Mouse (Mus musculus) limb, embryonic 15.5 days (tissue): Measurements from ENCODE around the gene Znrf1. TPM values are rescaled to one million over a fixed set of nuclear protein-coding genes. Genes with fewer than 3 reads are reported as not detected.

Experiments
- ATAC-seq: fragments of 200-750 bp; cut with Nextera tagmentation; 2 replicates; pipeline ENCODE4 v1.8.0; 2017; ENCODE audit warnings: low read depth, moderate TSS enrichment; ENCODE audit not compliant: insufficient number of reproducible peaks, low FRiP score, low TSS enrichment
- H3K27ac ChIP-seq: fragments of 300-500 bp; sonication (generic); 2 replicates; pipeline ENCODE4 v1.5.1; 2015; ENCODE audit warnings: moderate library complexity, mild to moderate bottlenecking, inconsistent platforms
- H3K27me3 ChIP-seq: fragments of 300-500 bp; sonication (generic); 2 replicates; pipeline ENCODE4 v1.6.1; 2015; ENCODE audit warnings: inconsistent platforms
- H3K36me3 ChIP-seq: fragments of 300-500 bp; sonication (generic); 2 replicates; pipeline ENCODE4 v1.6.1; 2015; ENCODE audit warnings: inconsistent platforms
- H3K4me1 ChIP-seq: fragments of 300-500 bp; sonication (generic); 2 replicates; pipeline ENCODE4 v1.6.1; 2015; ENCODE audit warnings: inconsistent platforms
- H3K4me2 ChIP-seq: fragments of 300-500 bp; sonication (generic); 2 replicates; pipeline ENCODE4 v1.6.1; 2015; ENCODE audit warnings: mild to moderate bottlenecking, inconsistent platforms
- H3K4me3 ChIP-seq: fragments of 300-500 bp; sonication (generic); 2 replicates; pipeline ENCODE4 v1.5.1; 2015; ENCODE audit warnings: mild to moderate bottlenecking, inconsistent platforms
- H3K9ac ChIP-seq: fragments of 300-500 bp; sonication (generic); 2 replicates; pipeline ENCODE4 v1.6.1; 2015; ENCODE audit warnings: inconsistent platforms
- H3K9me3 ChIP-seq: fragments of 300-500 bp; sonication (generic); 2 replicates; pipeline ENCODE4 v1.6.1; 2016; ENCODE audit warnings: inconsistent platforms
- WGBS: fragments of 180-500 bp; shearing (Covaris S2); methylation state at CpG from one replicate; pipeline ENCODE4 v1.1.7; 2015; 5-methylcytosine and 5-hydroxymethylcytosine counted together
- polyA plus RNA-seq: library from polyadenylated mRNA; unstranded; fragments of >200 nt; fragmentation: Nextera tagmentation; extraction: Ambion mirVana; gene quantifications from 2 replicates; pipeline ENCODE4 v1.2.1, GENCODE M21; 2015

Znrf1 gene
- polyA plus RNA-seq, 1 experiment from 2014 or later, result 28.4 TPM

- peaks cover 3% of the 10 kb centered on the region; the same call in 1 of the 2 replicates for H3K36me3 ChIP-seq
- ATAC-seq, result no peak
- 68% methylated on average over 7 of the region's 7 CpGs for WGBS
Observed at GRCm38 (mm10) chr8:111607414-111607813, 71.5 kb downstream of the Znrf1 start.

DNA sequence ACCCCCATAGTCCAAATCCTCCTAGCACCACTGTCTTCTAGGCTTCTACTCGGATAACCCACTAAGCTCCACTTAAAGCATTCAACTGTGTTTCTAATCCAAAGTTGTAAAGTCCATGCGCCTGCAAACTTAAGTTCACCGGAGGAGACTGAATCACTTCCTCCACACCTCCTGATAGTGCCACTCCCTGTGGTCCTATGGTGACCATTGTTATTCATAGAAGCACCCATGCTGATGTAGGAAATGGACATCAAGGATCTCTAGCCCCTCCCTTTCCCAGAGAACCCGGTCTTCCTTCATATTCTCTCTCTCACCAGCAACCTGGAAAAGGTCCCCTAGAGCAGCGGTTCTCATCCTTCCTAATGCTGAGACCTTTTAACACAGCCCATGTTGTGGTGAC, 77.3 kb downstream of the Znrf1 start:
- Histone ChIP-seq H3K4me2 (no peak overlapping the region), H3K4me3 (no peak overlapping the region), H3K36me3 (peaks cover 3% of the 10 kb centered on the region; the same call in 1 of the 2 replicates), H3K27me3 (no peaks in the 10 kb centered on the region), H3K9ac (no peak overlapping the region), H3K9me3 (no peaks in the 10 kb centered on the region), H3K4me1 (0 out of 2 replicates have a peak, but pooled peaks cover 3% of the 10 kb centered on the region), H3K27ac (no peak overlapping the region)
- no peak for ATAC-seq
- WGBS, result 77% methylated on average over 5 of the region's 5 CpGs

More at GRCm38 (mm10) chr8:111607414-111607813, 71.5 kb downstream of the Znrf1 start:
- no peak overlapping the region for H3K4me2 ChIP-seq
- H3K9ac ChIP-seq, result no peak overlapping the region
- no peaks in the 10 kb centered on the region for H3K27me3 ChIP-seq
- H3K4me3 ChIP-seq, result no peak overlapping the region
- peaks cover 8% of the 10 kb centered on the region; the same call in 1 of the 2 replicates for H3K4me1 ChIP-seq
- H3K9me3 ChIP-seq, result no peaks in the 10 kb centered on the region
- no peak overlapping the region for H3K27ac ChIP-seq

DNA sequence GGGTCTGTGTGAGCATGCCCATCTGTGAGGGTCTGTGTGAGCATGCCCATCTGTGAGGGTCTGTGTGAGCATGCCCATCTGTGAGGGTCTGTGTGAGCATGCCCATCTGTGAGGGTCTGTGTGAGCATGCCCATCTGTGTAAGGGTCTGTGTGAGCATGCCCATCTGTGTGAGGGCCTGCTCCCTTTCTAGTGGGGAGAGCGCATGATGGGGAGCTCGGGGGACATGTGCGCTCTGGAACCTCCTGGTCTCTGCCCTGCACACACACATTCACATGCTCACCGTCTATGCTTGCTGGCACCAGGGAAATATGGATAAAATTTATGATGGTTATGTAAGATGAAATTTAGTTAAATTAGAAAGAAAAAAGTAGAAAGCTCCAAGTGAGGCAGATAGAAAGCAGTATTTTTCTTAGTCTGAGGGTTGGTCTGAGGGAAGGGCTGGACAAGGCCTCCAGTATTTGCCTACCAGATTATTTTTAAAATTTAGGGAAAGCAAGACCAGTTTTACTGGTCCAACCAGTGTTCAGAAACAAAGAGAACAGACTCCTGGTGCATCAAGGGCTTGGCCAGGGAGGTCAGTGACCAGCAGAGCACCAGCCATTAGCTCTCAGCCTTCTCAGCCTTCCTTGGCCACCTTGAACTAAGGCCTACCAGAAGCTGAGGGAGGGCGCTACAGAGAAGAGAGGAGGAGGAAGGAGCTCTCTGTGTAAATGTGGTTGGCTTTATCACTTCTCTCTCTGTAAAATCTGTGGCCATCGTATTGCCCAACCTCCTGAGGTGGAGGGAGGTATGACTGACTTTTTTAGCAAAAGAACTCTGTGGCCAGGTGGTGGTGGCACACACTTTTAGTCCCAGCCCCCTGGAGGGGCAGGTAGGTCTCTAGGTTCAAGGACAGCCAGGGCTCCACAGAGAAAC, 79.1 kb downstream of the Znrf1 start:
- Histone ChIP-seq H3K9me3 (no peaks in the 10 kb centered on the region), H3K36me3 (peaks cover 10% of the 10 kb centered on the region), H3K4me3 (no peak overlapping the region), H3K9ac (no peak overlapping the region), H3K27ac (no peak overlapping the region), H3K4me2 (no peak overlapping the region), H3K27me3 (no peaks in the 10 kb centered on the region), H3K4me1 (0 out of 2 replicates have a peak, but pooled peaks cover 3% of the 10 kb centered on the region)
- WGBS, result 83% methylated on average over 6 of the region's 6 CpGs
- ATAC-seq, result no peak

GRCm38 (mm10) chr8:111617812-111618211, 81.9 kb downstream of the Znrf1 start:
- H3K4me3 ChIP-seq, result no peak overlapping the region
- H3K4me1 ChIP-seq, result 0 out of 2 replicates have a peak, but pooled peaks cover 3% of the 10 kb centered on the region

DNA sequence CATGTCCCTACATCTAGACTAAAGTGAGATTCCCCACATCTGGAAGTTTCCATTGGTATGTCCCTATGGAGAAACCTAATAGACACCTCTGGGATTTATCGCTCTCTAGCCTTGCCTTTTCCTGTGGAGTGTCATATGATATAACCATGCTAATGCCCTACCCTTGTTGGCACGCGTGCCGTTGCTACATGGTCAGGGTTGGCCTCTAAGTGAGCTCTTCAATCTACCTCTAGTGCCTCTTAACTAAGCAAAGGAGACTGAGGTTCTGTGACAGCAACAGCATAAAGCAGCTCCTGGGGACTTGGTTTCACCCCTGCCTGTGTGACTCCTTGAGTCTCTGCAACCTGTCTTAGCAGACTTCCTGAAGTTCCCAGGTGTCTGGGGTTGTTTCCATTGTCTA, 82.4 kb downstream of the Znrf1 start:
- H3K9ac ChIP-seq, result no peak overlapping the region
- WGBS, result 81% methylated on average over 4 of the region's 4 CpGs
- H3K36me3 ChIP-seq, result peaks cover 27% of the 10 kb centered on the region
- no peak overlapping the region for H3K4me3 ChIP-seq
- no peak overlapping the region for H3K4me2 ChIP-seq
- no peaks in the 10 kb centered on the region for H3K9me3 ChIP-seq
- H3K4me1 ChIP-seq, result 0 out of 2 replicates have a peak, but pooled peaks cover 3% of the 10 kb centered on the region
- no peak for ATAC-seq
- H3K27ac ChIP-seq, result no peak overlapping the region
- no peaks in the 10 kb centered on the region for H3K27me3 ChIP-seq

More at GRCm38 (mm10) chr8:111617812-111618211, 81.9 kb downstream of the Znrf1 start:
- H3K4me2 ChIP-seq, result no peak overlapping the region
- H3K27me3 ChIP-seq, result no peaks in the 10 kb centered on the region
- no peak overlapping the region for H3K9ac ChIP-seq
- no peak overlapping the region for H3K27ac ChIP-seq
- H3K36me3 ChIP-seq, result peaks cover 24% of the 10 kb centered on the region
- no peak for ATAC-seq
- no peaks in the 10 kb centered on the region for H3K9me3 ChIP-seq
- 64% methylated on average over 6 of the region's 6 CpGs for WGBS

DNA sequence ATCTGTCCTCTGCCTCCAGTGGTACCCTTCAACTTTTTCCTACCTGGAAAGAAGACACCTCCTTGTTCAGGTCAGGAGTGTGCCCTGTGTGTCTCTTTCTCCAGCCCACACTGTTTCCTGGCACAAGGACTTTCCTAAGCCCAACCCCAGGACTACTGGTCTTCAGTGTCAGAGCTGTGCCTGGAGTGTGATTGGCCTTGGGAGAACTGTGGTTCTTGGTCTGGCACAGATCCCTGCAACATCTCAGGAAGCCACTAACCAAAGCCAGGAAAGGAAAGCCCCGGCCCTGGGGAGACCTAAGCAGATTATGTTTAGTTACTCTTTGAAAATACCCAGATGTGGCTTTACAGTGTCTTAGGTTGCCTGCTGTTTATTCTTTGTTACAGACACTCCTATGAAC, 84.0 kb downstream of the Znrf1 start:
- no peak for ATAC-seq
- Histone ChIP-seq H3K4me1 (peaks cover 3% of the 10 kb centered on the region; the same call in 1 of the 2 replicates), H3K4me2 (no peak overlapping the region), H3K27ac (no peak overlapping the region), H3K9ac (no peak overlapping the region), H3K4me3 (no peak overlapping the region), H3K9me3 (no peaks in the 10 kb centered on the region), H3K27me3 (no peaks in the 10 kb centered on the region), H3K36me3 (peaks cover 38% of the 10 kb centered on the region)
- WGBS, result 33% methylated on average over 1 of the region's 1 CpGs

DNA sequence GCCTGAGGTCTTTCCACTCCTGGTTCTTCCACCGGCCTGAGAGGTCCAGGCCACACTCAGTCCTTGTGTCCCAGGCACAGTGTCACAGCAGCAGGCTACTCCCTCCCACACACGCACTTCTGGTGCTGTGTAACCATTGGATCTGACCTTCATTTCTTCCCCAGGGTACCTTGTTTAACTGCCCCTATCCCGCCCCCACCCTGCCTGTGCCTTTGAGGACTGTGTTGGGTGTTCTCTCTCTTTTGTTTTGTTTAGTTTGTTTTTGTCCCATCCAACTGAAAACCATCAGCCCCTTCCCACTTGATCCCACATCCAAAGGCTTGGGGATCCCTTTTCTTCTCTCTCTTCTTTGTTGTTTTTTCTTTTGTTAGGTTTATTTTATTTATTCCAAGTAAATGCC, 86.2 kb downstream of the Znrf1 start:
- Histone ChIP-seq H3K9ac (no peak overlapping the region), H3K4me1 (peaks cover 15% of the 10 kb centered on the region), H3K4me3 (no peak overlapping the region), H3K27me3 (no peaks in the 10 kb centered on the region), H3K36me3 (peaks cover 38% of the 10 kb centered on the region), H3K27ac (no peak overlapping the region), H3K4me2 (no peak overlapping the region), H3K9me3 (no peaks in the 10 kb centered on the region)
- ATAC-seq, result no peak
- WGBS, result 87% methylated on average over 3 of the region's 3 CpGs

DNA sequence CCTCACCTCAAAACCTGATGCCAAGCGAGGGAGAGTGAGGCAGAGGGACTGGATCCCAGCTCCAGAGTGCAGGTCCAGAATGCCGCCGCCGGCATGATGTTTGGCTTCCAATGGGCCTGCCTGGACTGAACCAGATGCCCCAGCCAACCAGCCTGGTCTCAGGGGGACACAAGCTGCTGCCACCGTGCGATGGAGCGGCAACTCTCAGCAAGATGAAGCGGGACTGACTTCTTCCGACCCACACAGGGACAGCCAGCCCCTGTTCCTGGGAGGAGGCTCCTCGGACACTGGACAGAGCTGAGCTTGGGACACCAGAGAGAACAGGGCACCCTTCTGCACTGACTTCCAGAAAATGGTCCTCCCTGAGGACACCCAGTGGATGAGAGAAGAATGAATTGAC, 86.7 kb downstream of the Znrf1 start:
- Histone ChIP-seq H3K4me3 (no peak overlapping the region), H3K36me3 (peaks cover 38% of the 10 kb centered on the region), H3K27me3 (no peaks in the 10 kb centered on the region), H3K9ac (no peak overlapping the region), H3K9me3 (no peaks in the 10 kb centered on the region), H3K27ac (no peak overlapping the region), H3K4me1 (peaks cover 17% of the 10 kb centered on the region), H3K4me2 (no peak overlapping the region)
- ATAC-seq, result no peak
- 87% methylated on average over 10 of the region's 10 CpGs for WGBS

GRCm38 (mm10) chr8:111624081-111624852, 88.4 kb downstream of the Znrf1 start:
- H3K4me3 ChIP-seq, result no peak overlapping the region
- H3K27ac ChIP-seq, result no peak overlapping the region
- 74% methylated on average over 12 of the region's 12 CpGs for WGBS
- H3K4me2 ChIP-seq, result no peak overlapping the region
- H3K9me3 ChIP-seq, result no peaks in the 10 kb centered on the region
- peaks cover 32% of the 10 kb centered on the region for H3K36me3 ChIP-seq
- H3K4me1 ChIP-seq, result peaks cover 14% of the 10 kb centered on the region
- no peaks in the 10 kb centered on the region for H3K27me3 ChIP-seq
- no peak for ATAC-seq
- no peak overlapping the region for H3K9ac ChIP-seq

- 91% methylated on average over 10 of the region's 10 CpGs for WGBS
- no peaks in the 10 kb centered on the region for H3K27me3 ChIP-seq
- no peak overlapping the region for H3K9ac ChIP-seq
- no peak overlapping the region for H3K27ac ChIP-seq
- peaks cover 31% of the 10 kb centered on the region for H3K36me3 ChIP-seq
- ATAC-seq, result no peak
- H3K4me1 ChIP-seq, result peaks cover 14% of the 10 kb centered on the region
- H3K4me2 ChIP-seq, result no peak overlapping the region
- H3K9me3 ChIP-seq, result no peaks in the 10 kb centered on the region
- no peak overlapping the region for H3K4me3 ChIP-seq
Observed at GRCm38 (mm10) chr8:111624853-111625221, 88.9 kb downstream of the Znrf1 start.

DNA sequence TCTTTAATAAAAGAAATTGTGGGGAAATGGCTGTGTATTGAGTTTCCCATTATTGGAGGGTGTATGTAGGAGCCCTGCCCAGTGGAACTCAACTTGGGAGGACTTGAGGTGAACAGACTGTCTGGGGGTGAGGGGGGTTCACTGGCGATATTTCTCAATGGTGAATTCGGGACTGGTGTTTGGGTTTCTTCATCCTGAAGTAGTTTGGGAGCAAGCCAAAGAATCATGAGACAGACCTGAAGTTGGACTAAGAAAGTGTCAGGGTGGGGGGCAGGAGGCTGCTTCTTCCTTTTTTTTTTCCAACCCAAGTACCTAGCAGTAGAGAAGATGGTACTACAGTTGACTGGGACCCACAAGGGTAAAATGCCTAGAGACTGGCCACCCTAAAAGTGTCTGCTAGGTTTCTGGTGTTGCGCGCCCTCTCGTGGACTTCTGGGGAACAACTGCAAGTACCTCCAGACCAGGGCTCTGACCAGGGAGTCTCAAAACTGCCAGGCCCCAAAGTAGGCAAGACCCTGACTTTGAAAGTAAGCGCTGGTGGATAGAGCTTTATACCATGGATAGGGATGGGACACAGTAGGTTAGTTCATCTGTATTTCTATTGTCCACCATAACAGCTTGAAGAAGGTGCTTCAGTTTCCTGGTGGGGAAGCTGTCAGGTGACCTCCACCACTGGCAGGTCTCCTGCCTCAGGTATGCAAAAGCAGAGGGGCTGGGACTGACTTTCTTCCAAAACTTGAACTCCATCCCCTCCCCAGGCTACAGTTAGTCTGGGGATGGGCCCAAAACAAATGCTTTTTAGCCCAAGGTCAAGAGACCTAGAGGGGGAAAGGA, 90.0 kb downstream of the Znrf1 start:
- no peak for ATAC-seq
- peaks cover 30% of the 10 kb centered on the region for H3K36me3 ChIP-seq
- no peak overlapping the region for H3K4me3 ChIP-seq
- H3K27me3 ChIP-seq, result no peaks in the 10 kb centered on the region
- no peaks in the 10 kb centered on the region for H3K9me3 ChIP-seq
- H3K4me1 ChIP-seq, result peaks cover 22% of the 10 kb centered on the region
- H3K27ac ChIP-seq, result no peak overlapping the region
- no peak overlapping the region for H3K4me2 ChIP-seq
- 31% methylated on average over 6 of the region's 6 CpGs for WGBS
- H3K9ac ChIP-seq, result no peak overlapping the region
